9 mouse cellular contexts compared by ENCODE assay signal in the genomic region with DNA sequence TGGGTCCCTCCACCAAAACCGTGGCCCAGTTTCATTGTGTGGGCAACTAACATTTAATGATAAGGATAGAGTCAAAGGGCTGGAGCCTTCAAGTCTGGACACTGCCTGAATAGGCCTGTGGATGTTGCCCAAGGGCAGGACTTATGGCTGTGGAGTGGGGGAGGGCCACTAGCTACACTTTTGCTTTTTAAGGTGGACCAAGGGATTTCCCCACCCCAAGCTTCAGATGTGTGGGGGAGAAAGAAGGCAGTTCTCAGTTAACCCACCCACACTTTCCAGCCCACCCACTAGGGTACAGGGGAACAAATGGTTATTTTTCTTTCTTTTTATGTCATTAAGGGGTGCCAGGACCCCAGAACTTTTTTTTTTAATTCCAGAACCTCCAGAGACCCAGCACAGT. TPM values are rescaled to one million over a fixed set of nuclear protein-coding genes. Genes with fewer than 3 reads are reported as not detected.
DNase-seq lines count a peak whose midpoint lies in the region; ATAC-seq and TF ChIP-seq lines count a peak whose summit lies in the region.
"Had no signal": no experiment of that assay in that cellular context is flagged by ENCODE, and none has a peak within 500 bp of the region (broad histone marks: within the 10 kb centered on the region; RNA-seq: fewer than 3 reads in every experiment).

No protein-coding gene starts in this region.

- peaks cover 8% of the 10 kb centered on the region for H3K79me2 ChIP-seq in CH12.LX (replicated peaks; ENCODE audit: control insufficient read depth, extremely low read depth, insufficient read depth, poor library complexity, severe bottlenecking)
- no peaks in the 10 kb centered on the region for H3K79me2 ChIP-seq in macrophage (ENCODE audit: inconsistent target)

- H3K4me2 ChIP-seq in heart, embryonic 16.5 days (ENCODE audit: low read depth, low read length) = peak overlapping the region; percentile 85
- peak overlapping the region; percentile 75 for H3K4me2 ChIP-seq in CH12.LX (ENCODE audit: insufficient read depth, low read depth, poor library complexity, severe bottlenecking)

- H3K4me1 ChIP-seq in heart, embryonic 16.5 days (ENCODE audit: control insufficient read depth, insufficient read depth, low read length) = peaks cover 8% of the 10 kb centered on the region; the same call in 1 of the 2 replicates
- peaks cover 10 to 43% of the 10 kb centered on the region in 2 experiments for H3K4me1 ChIP-seq in CH12.LX (ENCODE audit: control insufficient read depth in 1 of 2, insufficient read depth in 2 of 2)

- H3K9ac ChIP-seq in heart, embryonic 16.5 days (ENCODE audit: low read length) = peak overlapping the region; percentile 76
- H3K9ac ChIP-seq in CH12.LX (ENCODE audit: insufficient read depth, low read depth) = peak overlapping the region; percentile 87

- peak; percentile 77 for TF ChIP-seq EP300 in CH12.LX (IDR thresholded peaks at IDR 0.05; ENCODE audit: low read length)

- TF ChIP-seq POLR2A in CH12.LX (IDR thresholded peaks at IDR 0.05; ENCODE audit: low read depth, low read length) = peak; percentile 43; the same call in 1 of the 2 replicates

- no peaks in the 10 kb centered on the region for H3K9me3 ChIP-seq in heart, embryonic 16.5 days (replicated peaks; ENCODE audit: control insufficient read depth, low read length)
- H3K9me3 ChIP-seq in CH12.LX (replicated peaks; ENCODE audit: low read length) = no peaks in the 10 kb centered on the region

- H3K36me3 ChIP-seq in heart, embryonic 16.5 days (ENCODE audit: control insufficient read depth, insufficient read depth) = no peaks in the 10 kb centered on the region
- H3K36me3 ChIP-seq in CH12.LX (replicated peaks in 1 of 2; ENCODE audit: control insufficient read depth in 1 of 2, insufficient read depth in 1 of 2, low read length in 1 of 2) = peaks cover 0 to 18% of the 10 kb centered on the region in 2 experiments
- no peaks in the 10 kb centered on the region for H3K36me3 ChIP-seq in macrophage (ENCODE audit: inconsistent target)

- DNase-seq in heart, postnatal 36 days = no peak
- DNase-seq in CH12.LX (ENCODE audit: extremely low read depth) = peak; percentile 86
- DNase-seq in embryo, embryonic 10 days (ENCODE audit: low spot score) = no peak
- no peak for DNase-seq in adrenal gland, adult (ENCODE audit: inconsistent age in 2 of 2, low spot score in 1 of 2)
- no peak for DNase-seq in layer of hippocampus, adult 9-11 months

- 70% methylated on average over 1 of the region's 1 CpGs for WGBS in heart, embryonic 16.5 days
- WGBS in macrophage (ENCODE audit: missing documents) = 83% methylated on average over 1 of the region's 1 CpGs

- peak overlapping the region; percentile 62 for H3K4me3 ChIP-seq in heart, embryonic 16.5 days (ENCODE audit: low read length)
- H3K4me3 ChIP-seq in CH12.LX (replicated peaks in 1 of 3; ENCODE audit: low read depth in 2 of 3, low read length in 2 of 3, poor library complexity in 1 of 3) (peak overlapping the region; percentile 51 to 69 (median 60)), macrophage (ENCODE audit: inconsistent target) (peak overlapping the region; percentile 41)

- no peak; the same call in 1 of the 2 replicates for ATAC-seq in heart, embryonic 16.5 days (replicated peaks; ENCODE audit: extremely low read depth, insufficient read depth, low FRiP score)
- ATAC-seq in granulocyte monocyte progenitor cell, adult 5-6 weeks (replicated peaks; ENCODE audit: poor library complexity, severe bottlenecking) = 0 out of 2 replicates have a peak, but pooled peaks have one; percentile 10

- peak overlapping the region; percentile 73 for H3K27ac ChIP-seq in heart, embryonic 16.5 days (ENCODE audit: low read length)
- peak overlapping the region; percentile 92 for H3K27ac ChIP-seq in CH12.LX (ENCODE audit: insufficient read depth, low read depth)
- H3K27ac ChIP-seq in macrophage = peak overlapping the region; percentile 57

- dilution Hi-C loops in CH12.LX (cut with MboI; ENCODE audit: extremely low pct_ligation_motif_present, extremely low pct_unique_long_range_greater_than_20kb, low sequenced_read_pairs) = no loop called here

- intact Hi-C loops in heart, postnatal 36 days (cut with DNase I) = no loop called here

- H3K27me3 ChIP-seq in heart, embryonic 16.5 days (ENCODE audit: control insufficient read depth, insufficient read depth, low read length) = no peaks in the 10 kb centered on the region
- no peaks in the 10 kb centered on the region for H3K27me3 ChIP-seq in CH12.LX (replicated peaks)

- TF ChIP-seq CTCF in CH12.LX (conservative IDR thresholded peaks at IDR 0.05 in 1 of 2, IDR thresholded peaks at IDR 0.05 in 1 of 2; ENCODE audit: low read depth in 2 of 2, low read length in 2 of 2) = no peak

- in situ Hi-C loops in CH12.LX (cut with MboI; ENCODE audit: low pct_ligation_motif_present, low pct_unique_long_range_greater_than_20kb, low sequenced_read_pairs) = no loop called here

- no peak; the same call in 1 of the 2 replicates for TF ChIP-seq RAD21 in CH12.LX (IDR thresholded peaks at IDR 0.05; ENCODE audit: low read depth, low read length)

RNA-seq across cellular contexts. Expression of a gene that starts 6.0 kb away (rescaled TPM):
- 5.1 and 5.7 TPM in 2 replicates for polyA plus RNA-seq in heart, embryonic 16.5 days (2015; fragmentation: Nextera tagmentation; extraction: Ambion mirVana)
- total RNA-seq in heart, postnatal 36 days (2021) = under 1 TPM; 0.46 to 1.00 TPM
- total RNA-seq in CH12.LX (2012; rRNA removed) = 1.1 and 1.4 TPM in 2 replicates
- total RNA-seq in CH12.LX (2014; rRNA removed) = 0.49 TPM in 1 of 2 replicates, not detected in the other
- 0.82 and 1.2 TPM in 2 replicates for polyA plus RNA-seq in CH12.LX (2012; ENCODE audit: insufficient read length, low read depth)
- total RNA-seq in granulocyte monocyte progenitor cell, adult 5-6 weeks (2014; fragmentation: Nextera tagmentation) = not detected in 2 replicates
- not detected in 2 replicates for total RNA-seq in granulocyte monocyte progenitor cell, adult 5-6 weeks (2017)
- total RNA-seq in macrophage (2018; cell fraction: chromatin; rRNA removed) = not detected
- under 1 TPM in 9 of 26 experiments, not detected in 17; 0.14 to 0.44 (median 0.32) TPM for total RNA-seq in macrophage (2018; cell fraction: cytosol; rRNA removed)
- not detected for total RNA-seq in macrophage (2018; cell fraction: nucleus; rRNA removed)
- polyA plus RNA-seq in macrophage (2018) = not detected in 3 replicates
- total RNA-seq: neutrophil, adult 5-6 weeks had no signal

RNA-seq across cellular contexts. Expression of a gene that starts 10.9 kb away (rescaled TPM):
- polyA plus RNA-seq in heart, embryonic 16.5 days (2015; fragmentation: Nextera tagmentation; extraction: Ambion mirVana) = 45.9 and 121 TPM in 2 replicates
- 1 to 10 TPM in 1 of 2 experiments, under 1 TPM in 1; 0.72 to 1.5 TPM for total RNA-seq in heart, postnatal 36 days (2021)
- 67.2 and 80.9 TPM in 2 replicates for total RNA-seq in CH12.LX (2012; rRNA removed)
- 64.6 and 70.0 TPM in 2 replicates for total RNA-seq in CH12.LX (2014; rRNA removed)
- 138 and 177 TPM in 2 replicates for polyA plus RNA-seq in CH12.LX (2012; ENCODE audit: insufficient read length, low read depth)
- total RNA-seq in granulocyte monocyte progenitor cell, adult 5-6 weeks (2014; fragmentation: Nextera tagmentation) = 0.15 and 5.8 TPM in 2 replicates
- total RNA-seq in granulocyte monocyte progenitor cell, adult 5-6 weeks (2017) = 2.5 and 4.8 TPM in 2 replicates
- total RNA-seq in macrophage (2018; cell fraction: chromatin; rRNA removed) = 10 to 100 TPM in 1 of 26 experiments, 1 to 10 TPM in 3, under 1 TPM in 1, not detected in 21; 0.67 to 22.7 (median 1.9) TPM
- total RNA-seq in macrophage (2018; cell fraction: cytosol; rRNA removed) = 1 to 10 TPM in 1 of 26 experiments, under 1 TPM in 23, not detected in 2; 0.06 to 5.4 (median 0.35) TPM
- total RNA-seq in macrophage (2018; cell fraction: nucleus; rRNA removed) = 10 to 100 TPM in 1 of 26 experiments, 1 to 10 TPM in 3, under 1 TPM in 8, not detected in 14; 0.27 to 16.4 (median 0.71) TPM
- polyA plus RNA-seq in macrophage (2018) = 0.19 to 0.57 TPM (median 0.27 TPM) in 3 replicates

RNA-seq across cellular contexts. Expression of a gene that starts 16.1 kb away (rescaled TPM):
- polyA plus RNA-seq in heart, embryonic 16.5 days (2015; fragmentation: Nextera tagmentation; extraction: Ambion mirVana) = 178 and 180 TPM in 2 replicates
- 100 to 1,000 TPM; 125 to 129 TPM for total RNA-seq in heart, postnatal 36 days (2021)
- total RNA-seq in CH12.LX (2012; rRNA removed) = 667 and 673 TPM in 2 replicates
- 702 and 753 TPM in 2 replicates for total RNA-seq in CH12.LX (2014; rRNA removed)
- 418 and 446 TPM in 2 replicates for polyA plus RNA-seq in CH12.LX (2012; ENCODE audit: insufficient read length, low read depth)
- 335 and 353 TPM in 2 replicates for total RNA-seq in granulocyte monocyte progenitor cell, adult 5-6 weeks (2014; fragmentation: Nextera tagmentation)
- 257 and 296 TPM in 2 replicates for total RNA-seq in granulocyte monocyte progenitor cell, adult 5-6 weeks (2017)
- 10 to 100 TPM; 14.7 to 49.4 (median 32.1) TPM for total RNA-seq in macrophage (2018; cell fraction: chromatin; rRNA removed)
- 10 to 100 TPM; 54.3 to 99.6 (median 73.5) TPM for total RNA-seq in macrophage (2018; cell fraction: cytosol; rRNA removed)
- total RNA-seq in macrophage (2018; cell fraction: nucleus; rRNA removed) = 10 to 100 TPM; 13.4 to 52.6 (median 23.5) TPM
- polyA plus RNA-seq in macrophage (2018) = 58.7 to 140 TPM (median 87.3 TPM) in 3 replicates

RNA-seq across cellular contexts. Expression of a gene that starts 16.1 kb away (rescaled TPM):
- polyA plus RNA-seq in heart, embryonic 16.5 days (2015; fragmentation: Nextera tagmentation; extraction: Ambion mirVana) = 148 and 152 TPM in 2 replicates
- total RNA-seq in heart, postnatal 36 days (2021) = 10 to 100 TPM; 42.7 to 43.6 TPM
- 111 and 121 TPM in 2 replicates for total RNA-seq in CH12.LX (2012; rRNA removed)
- total RNA-seq in CH12.LX (2014; rRNA removed) = 97.6 and 104 TPM in 2 replicates
- 112 and 113 TPM in 2 replicates for polyA plus RNA-seq in CH12.LX (2012; ENCODE audit: insufficient read length, low read depth)
- total RNA-seq in granulocyte monocyte progenitor cell, adult 5-6 weeks (2014; fragmentation: Nextera tagmentation) = 68.9 and 102 TPM in 2 replicates
- 73.9 and 74.9 TPM in 2 replicates for total RNA-seq in granulocyte monocyte progenitor cell, adult 5-6 weeks (2017)
- 100 to 1,000 TPM in 25 of 26 experiments, 10 to 100 TPM in 1; 95.8 to 254 (median 178) TPM for total RNA-seq in macrophage (2018; cell fraction: chromatin; rRNA removed)
- total RNA-seq in macrophage (2018; cell fraction: cytosol; rRNA removed) = 100 to 1,000 TPM in 24 of 26 experiments, 10 to 100 TPM in 2; 91.8 to 141 (median 126) TPM
- 100 to 1,000 TPM in 20 of 26 experiments, 10 to 100 TPM in 6; 81.0 to 181 (median 117) TPM for total RNA-seq in macrophage (2018; cell fraction: nucleus; rRNA removed)
- 91.3 to 152 TPM (median 129 TPM) in 3 replicates for polyA plus RNA-seq in macrophage (2018)

RNA-seq across cellular contexts. Expression of a gene that starts 29.7 kb away (rescaled TPM):
- polyA plus RNA-seq in heart, embryonic 16.5 days (2015; fragmentation: Nextera tagmentation; extraction: Ambion mirVana) = 1.8 and 2.7 TPM in 2 replicates
- total RNA-seq in heart, postnatal 36 days (2021) = under 1 TPM; 0.44 to 0.95 TPM
- total RNA-seq in CH12.LX (2012; rRNA removed) = 0.59 and 1.6 TPM in 2 replicates
- total RNA-seq in CH12.LX (2014; rRNA removed) = not detected in 2 replicates
- 0.66 and 1.1 TPM in 2 replicates for polyA plus RNA-seq in CH12.LX (2012; ENCODE audit: insufficient read length, low read depth)
- 1.1 and 4.0 TPM in 2 replicates for total RNA-seq in granulocyte monocyte progenitor cell, adult 5-6 weeks (2014; fragmentation: Nextera tagmentation)
- total RNA-seq in granulocyte monocyte progenitor cell, adult 5-6 weeks (2017) = not detected in 2 replicates
- total RNA-seq in macrophage (2018; cell fraction: chromatin; rRNA removed) = 10 to 100 TPM in 4 of 26 experiments, 1 to 10 TPM in 17, not detected in 5; 1.3 to 16.5 (median 5.5) TPM
- 1 to 10 TPM in 2 of 26 experiments, under 1 TPM in 14, not detected in 10; 0.19 to 1.4 (median 0.62) TPM for total RNA-seq in macrophage (2018; cell fraction: cytosol; rRNA removed)
- total RNA-seq in macrophage (2018; cell fraction: nucleus; rRNA removed) = 10 to 100 TPM in 1 of 26 experiments, 1 to 10 TPM in 18, not detected in 7; 1.1 to 15.7 (median 3.5) TPM
- polyA plus RNA-seq in macrophage (2018) = 0.47 to 0.77 TPM in 2 of 3 replicates, not detected in the other

Comparison
In these comparisons a context has a peak if more than half of its experiments do, and no peak if none do; other contexts are left out.
1. RNA of a gene that starts 10.9 kb away (total RNA-seq): 64.6 to 80.9 TPM in CH12.LX; 0.15 to 5.8 TPM in granulocyte monocyte progenitor cell, adult 5-6 weeks and 0.72 to 1.5 TPM in heart, postnatal 36 days; every median in the first group is over 4 times any median in the second.
2. Peak in every context shown above with its lines, with median percentiles within 50 percentile points of each other: H3K27ac ChIP-seq and H3K4me3 ChIP-seq.